Mouse (Mus musculus): ENCODE data around the gene Gpr68. TPM values are rescaled to one million over a fixed set of nuclear protein-coding genes. Genes with fewer than 3 reads are reported as not detected.

Gpr68 gene
- polyA plus RNA-seq, 1 experiment = 6.0 TPM

GRCm38 (mm10) chr12:100899111-100899640, 8.8 kb downstream of the Gpr68 start:
- TF ChIP-seq CTCF (IDR thresholded peaks at IDR 0.05; ENCODE audit: extremely low read depth, insufficient read length, insufficient replicate concordance, low read depth, low read length) = no peak
- no peak for TF ChIP-seq POLR2A (IDR thresholded peaks at IDR 0.05; ENCODE audit: low read depth, low read length)
- Histone ChIP-seq H3K36me3 (ENCODE audit: control insufficient read depth, insufficient read depth, low read length) (no peaks in the 10 kb centered on the region), H3K4me3 (ENCODE audit: low read depth, low read length) (peak overlapping the region; percentile 64), H3K27ac (ENCODE audit: insufficient read depth, low read depth, low read length) (peak overlapping the region; percentile 13), H3K4me1 (ENCODE audit: control insufficient read depth, insufficient read depth, insufficient read length, low read length) (peaks cover 12% of the 10 kb centered on the region), H3K27me3 (ENCODE audit: control insufficient read depth, insufficient read depth, low read length) (peaks cover 21% of the 10 kb centered on the region)
- WGBS = 1% methylated on average over 30 of the region's 30 CpGs

GRCm38 (mm10) chr12:100897736-100898650, 10.0 kb downstream of the Gpr68 start:
- H3K36me3 ChIP-seq (ENCODE audit: control insufficient read depth, insufficient read depth, low read length) = no peaks in the 10 kb centered on the region
- H3K27ac ChIP-seq (ENCODE audit: insufficient read depth, low read depth, low read length) = no peak overlapping the region
- no peak for TF ChIP-seq POLR2A (IDR thresholded peaks at IDR 0.05; ENCODE audit: low read depth, low read length)
- no peak for TF ChIP-seq CTCF (IDR thresholded peaks at IDR 0.05; ENCODE audit: extremely low read depth, insufficient read length, insufficient replicate concordance, low read depth, low read length)
- peaks cover 12% of the 10 kb centered on the region for H3K4me1 ChIP-seq (ENCODE audit: control insufficient read depth, insufficient read depth, insufficient read length, low read length)
- WGBS = 36% methylated on average over 12 of the region's 12 CpGs
- peaks cover 21% of the 10 kb centered on the region for H3K27me3 ChIP-seq (ENCODE audit: control insufficient read depth, insufficient read depth, low read length)
- H3K4me3 ChIP-seq (ENCODE audit: low read depth, low read length) = peak overlapping the region; percentile 64

GRCm38 (mm10) chr12:100896661-100897060, 11.3 kb downstream of the Gpr68 start:
- no peak for TF ChIP-seq POLR2A (IDR thresholded peaks at IDR 0.05; ENCODE audit: low read depth, low read length)
- no peak for TF ChIP-seq CTCF (IDR thresholded peaks at IDR 0.05; ENCODE audit: extremely low read depth, insufficient read length, insufficient replicate concordance, low read depth, low read length)
- Histone ChIP-seq H3K27me3 (ENCODE audit: control insufficient read depth, insufficient read depth, low read length) (peaks cover 21% of the 10 kb centered on the region), H3K4me3 (ENCODE audit: low read depth, low read length) (no peak overlapping the region), H3K36me3 (ENCODE audit: control insufficient read depth, insufficient read depth, low read length) (no peaks in the 10 kb centered on the region), H3K27ac (ENCODE audit: insufficient read depth, low read depth, low read length) (no peak overlapping the region), H3K4me1 (ENCODE audit: control insufficient read depth, insufficient read depth, insufficient read length, low read length) (peaks cover 12% of the 10 kb centered on the region)
- WGBS = 50% methylated on average over 3 of the region's 3 CpGs

- Histone ChIP-seq H3K36me3 (ENCODE audit: control insufficient read depth, insufficient read depth, low read length) (no peaks in the 10 kb centered on the region), H3K4me3 (ENCODE audit: low read depth, low read length) (no peak overlapping the region), H3K4me1 (ENCODE audit: control insufficient read depth, insufficient read depth, insufficient read length, low read length) (peaks cover 12% of the 10 kb centered on the region), H3K27me3 (ENCODE audit: control insufficient read depth, insufficient read depth, low read length) (peaks cover 21% of the 10 kb centered on the region), H3K27ac (ENCODE audit: insufficient read depth, low read depth, low read length) (no peak overlapping the region)
- TF ChIP-seq CTCF (IDR thresholded peaks at IDR 0.05; ENCODE audit: extremely low read depth, insufficient read length, insufficient replicate concordance, low read depth, low read length) (no peak), POLR2A (IDR thresholded peaks at IDR 0.05; ENCODE audit: low read depth, low read length) (no peak)
- 10% methylated on average over 2 of the region's 2 CpGs for WGBS
Measured at GRCm38 (mm10) chr12:100895504-100895903, 12.5 kb downstream of the Gpr68 start.

- no peaks in the 10 kb centered on the region for H3K27me3 ChIP-seq (ENCODE audit: control insufficient read depth, insufficient read depth, low read length)
- H3K4me3 ChIP-seq (ENCODE audit: low read depth, low read length) = no peak overlapping the region
- no peaks in the 10 kb centered on the region for H3K4me1 ChIP-seq (ENCODE audit: control insufficient read depth, insufficient read depth, insufficient read length, low read length)
- H3K27ac ChIP-seq (ENCODE audit: insufficient read depth, low read depth, low read length) = no peak overlapping the region
- WGBS = 79% methylated on average over 3 of the region's 3 CpGs
- no peaks in the 10 kb centered on the region for H3K36me3 ChIP-seq (ENCODE audit: control insufficient read depth, insufficient read depth, low read length)
- no peak for TF ChIP-seq POLR2A (IDR thresholded peaks at IDR 0.05; ENCODE audit: low read depth, low read length)
- TF ChIP-seq CTCF (IDR thresholded peaks at IDR 0.05; ENCODE audit: extremely low read depth, insufficient read length, insufficient replicate concordance, low read depth, low read length) = no peak
Measured at GRCm38 (mm10) chr12:100890548-100890947, 17.4 kb downstream of the Gpr68 start.

GRCm38 (mm10) chr12:100887801-100888258, 20.2 kb downstream of the Gpr68 start:
- Histone ChIP-seq H3K36me3 (ENCODE audit: control insufficient read depth, insufficient read depth, low read length) (no peaks in the 10 kb centered on the region), H3K27me3 (ENCODE audit: control insufficient read depth, insufficient read depth, low read length) (no peaks in the 10 kb centered on the region), H3K4me3 (ENCODE audit: low read depth, low read length) (no peak overlapping the region), H3K4me1 (ENCODE audit: control insufficient read depth, insufficient read depth, insufficient read length, low read length) (peaks cover 2% of the 10 kb centered on the region; the same call in 1 of the 2 replicates), H3K27ac (ENCODE audit: insufficient read depth, low read depth, low read length) (no peak overlapping the region)
- TF ChIP-seq POLR2A (IDR thresholded peaks at IDR 0.05; ENCODE audit: low read depth, low read length) (no peak), CTCF (IDR thresholded peaks at IDR 0.05; ENCODE audit: extremely low read depth, insufficient read length, insufficient replicate concordance, low read depth, low read length) (no peak)
- 34% methylated on average over 12 of the region's 12 CpGs for WGBS

GRCm38 (mm10) chr12:100886877-100887276, 21.1 kb downstream of the Gpr68 start:
- 76% methylated on average over 4 of the region's 4 CpGs for WGBS
- H3K27me3 ChIP-seq (ENCODE audit: control insufficient read depth, insufficient read depth, low read length) = no peaks in the 10 kb centered on the region
- no peak overlapping the region for H3K27ac ChIP-seq (ENCODE audit: insufficient read depth, low read depth, low read length)
- no peaks in the 10 kb centered on the region for H3K36me3 ChIP-seq (ENCODE audit: control insufficient read depth, insufficient read depth, low read length)
- TF ChIP-seq POLR2A (IDR thresholded peaks at IDR 0.05; ENCODE audit: low read depth, low read length) (no peak), CTCF (IDR thresholded peaks at IDR 0.05; ENCODE audit: extremely low read depth, insufficient read length, insufficient replicate concordance, low read depth, low read length) (no peak)
- peaks cover 2% of the 10 kb centered on the region; the same call in 1 of the 2 replicates for H3K4me1 ChIP-seq (ENCODE audit: control insufficient read depth, insufficient read depth, insufficient read length, low read length)
- H3K4me3 ChIP-seq (ENCODE audit: low read depth, low read length) = no peak overlapping the region
